Mouse (Mus musculus) stomach, embryonic 14.5 days (tissue): ENCODE measurements around the gene Myocos. TPM values are rescaled to one million over a fixed set of nuclear protein-coding genes. Genes with fewer than 3 reads are reported as not detected.
"Not testable (repeated sequence)": the region's sequence is repeated elsewhere in the genome, so short reads cannot be mapped to it uniquely, and the experiment has no call there.

Experiments used
- ATAC-seq: fragments of 200-750 bp; cut with Nextera tagmentation; 2 replicates; pipeline ENCODE4 v1.8.0; 2017; ENCODE audit warnings: low read depth, moderate TSS enrichment; ENCODE audit not compliant: insufficient number of reproducible peaks, insufficient read depth, low FRiP score
- H3K27ac ChIP-seq: fragments of 300-500 bp; sonication (generic); 2 replicates; pipeline ENCODE4 v1.5.1; 2014; ENCODE audit warnings: mild to moderate bottlenecking, low read length, moderate library complexity, mixed read lengths
- H3K27me3 ChIP-seq: fragments of 300-500 bp; sonication (generic); 2 replicates; pipeline ENCODE4 v1.6.1; 2014; ENCODE audit warnings: low read length, control low read depth, mixed read lengths; ENCODE audit not compliant: control insufficient read depth, insufficient read depth
- H3K36me3 ChIP-seq: fragments of 300-500 bp; sonication (generic); 2 replicates; pipeline ENCODE4 v1.6.1; 2014; ENCODE audit warnings: mild to moderate bottlenecking, control low read depth, low read length, moderate library complexity, mixed read lengths; ENCODE audit not compliant: control insufficient read depth, insufficient read depth
- H3K4me1 ChIP-seq: fragments of 300-500 bp; sonication (generic); 2 replicates; pipeline ENCODE4 v1.6.1; 2014; ENCODE audit warnings: low read length, control low read depth, mixed read lengths; ENCODE audit not compliant: control insufficient read depth, insufficient read depth
- H3K4me2 ChIP-seq: fragments of 300-500 bp; sonication (generic); replicated peaks from 2 replicates; pipeline ENCODE4 v1.6.1; 2014; ENCODE audit warnings: low read depth, low read length, control low read depth
- H3K4me3 ChIP-seq: fragments of 300-500 bp; sonication (generic); 2 replicates; pipeline ENCODE4 v1.5.1; 2014; ENCODE audit warnings: low read depth, low read length, control low read depth
- H3K9ac ChIP-seq: fragments of 300-500 bp; sonication (generic); replicated peaks from 2 replicates; pipeline ENCODE4 v1.6.1; 2014; ENCODE audit warnings: low read depth, mild to moderate bottlenecking, control low read depth, low read length, moderate library complexity, mixed read lengths
- H3K9me3 ChIP-seq: fragments of 300-500 bp; sonication (generic); 2 replicates; pipeline ENCODE4 v1.6.1; 2016; ENCODE audit warnings: low read depth, low read length, control low read depth; ENCODE audit not compliant: control insufficient read depth
- WGBS: fragments of 180-500 bp; shearing (Covaris S2); extraction: QIAGEN DNeasy Blood & Tissue Kit; methylation state at CpG from one replicate; pipeline ENCODE4 v1.1.7; 2014; 5-methylcytosine and 5-hydroxymethylcytosine counted together
- polyA plus RNA-seq: library from polyadenylated mRNA; unstranded; fragments of >200 nt; fragmentation: Nextera tagmentation; extraction: Ambion mirVana; gene quantifications from 2 replicates; pipeline ENCODE4 v1.2.1, GENCODE M21; 2014

The Myocos gene
- polyA plus RNA-seq, 1 experiment from 2014 or later, result not detected

- Histone ChIP-seq H3K27ac (no peak overlapping the region), H3K27me3 (no peaks in the 10 kb centered on the region), H3K4me3 (no peak overlapping the region), H3K4me2 (no peak overlapping the region), H3K9me3 (no peaks in the 10 kb centered on the region), H3K4me1 (0 out of 2 replicates have a peak, but pooled peaks cover 3% of the 10 kb centered on the region), H3K36me3 (no peaks in the 10 kb centered on the region), H3K9ac (no peak overlapping the region)
- ATAC-seq, result no peak
- 81% methylated on average over 10 of the region's 10 CpGs for WGBS
Measured at GRCm38 (mm10) chr1:162646083-162646686, 11.8 kb downstream of the Myocos start.

GRCm38 (mm10) chr1:162643752-162644151 is 14.3 kb downstream of the Myocos start:
- no peaks in the 10 kb centered on the region for H3K9me3 ChIP-seq
- 0 out of 2 replicates have a peak, but pooled peaks cover 6% of the 10 kb centered on the region for H3K4me1 ChIP-seq
- ATAC-seq, result no peak
- H3K36me3 ChIP-seq, result no peaks in the 10 kb centered on the region
- H3K4me3 ChIP-seq, result no peak overlapping the region
- 33% methylated on average over 4 of the region's 4 CpGs for WGBS
- H3K27me3 ChIP-seq, result no peaks in the 10 kb centered on the region
- H3K4me2 ChIP-seq, result no peak overlapping the region
- no peak overlapping the region for H3K9ac ChIP-seq
- no peak overlapping the region for H3K27ac ChIP-seq

- Histone ChIP-seq H3K9ac (no peak overlapping the region), H3K36me3 (no peaks in the 10 kb centered on the region), H3K4me2 (no peak overlapping the region), H3K9me3 (no peaks in the 10 kb centered on the region), H3K27me3 (no peaks in the 10 kb centered on the region), H3K27ac (no peak overlapping the region), H3K4me3 (no peak overlapping the region), H3K4me1 (0 out of 2 replicates have a peak, but pooled peaks cover 6% of the 10 kb centered on the region)
- no peak for ATAC-seq
- WGBS, result 74% methylated on average over 3 of the region's 3 CpGs
Measured at GRCm38 (mm10) chr1:162642591-162642990, 15.4 kb downstream of the Myocos start.

- no peaks in the 10 kb centered on the region for H3K9me3 ChIP-seq
- no peak for ATAC-seq
- H3K36me3 ChIP-seq, result no peaks in the 10 kb centered on the region
- H3K9ac ChIP-seq, result no peak overlapping the region
- WGBS, result 92% methylated on average over 1 of the region's 1 CpGs
- H3K4me3 ChIP-seq, result no peak overlapping the region
- 0 out of 2 replicates have a peak, but pooled peaks cover 6% of the 10 kb centered on the region for H3K4me1 ChIP-seq
- no peak overlapping the region for H3K4me2 ChIP-seq
- H3K27me3 ChIP-seq, result no peaks in the 10 kb centered on the region
- no peak overlapping the region for H3K27ac ChIP-seq
Measured at GRCm38 (mm10) chr1:162639861-162640260, 18.2 kb downstream of the Myocos start.

- WGBS, result 81% methylated on average over 10 of the region's 10 CpGs
- 0 out of 2 replicates have a peak, but pooled peaks cover 6% of the 10 kb centered on the region for H3K4me1 ChIP-seq
- no peaks in the 10 kb centered on the region for H3K9me3 ChIP-seq
- H3K27ac ChIP-seq, result no peak within 1 kb of the TSS
- no peak for ATAC-seq
- no peaks in the 10 kb centered on the region for H3K36me3 ChIP-seq
- H3K4me3 ChIP-seq, result no peak within 1 kb of the TSS
- no peak within 1 kb of the TSS for H3K9ac ChIP-seq
- H3K27me3 ChIP-seq, result no peaks in the 10 kb centered on the region
- no peak within 1 kb of the TSS for H3K4me2 ChIP-seq
Measured at GRCm38 (mm10) chr1:162639051-162639750, 18.8 kb downstream of the Myocos start, which contains the start of gene Myoc. Myoc (plus strand) TSS chr1:162639155.

- no peak overlapping the region for H3K4me2 ChIP-seq
- H3K9ac ChIP-seq, result no peak overlapping the region
- H3K27me3 ChIP-seq, result no peaks in the 10 kb centered on the region
- H3K36me3 ChIP-seq, result no peaks in the 10 kb centered on the region
- H3K9me3 ChIP-seq, result no peaks in the 10 kb centered on the region
- H3K4me1 ChIP-seq, result 0 out of 2 replicates have a peak, but pooled peaks cover 6% of the 10 kb centered on the region
- no peak overlapping the region for H3K4me3 ChIP-seq
- 89% methylated on average over 4 of the region's 4 CpGs for WGBS
- H3K27ac ChIP-seq, result no peak overlapping the region
- ATAC-seq, result no peak
Measured at GRCm38 (mm10) chr1:162638535-162638934, 19.5 kb downstream of the Myocos start.

- H3K4me1 ChIP-seq, result 0 out of 2 replicates have a peak, but pooled peaks cover 6% of the 10 kb centered on the region
- H3K4me3 ChIP-seq, result no peak overlapping the region
- no peak overlapping the region for H3K4me2 ChIP-seq
- H3K27me3 ChIP-seq, result no peaks in the 10 kb centered on the region
- no peaks in the 10 kb centered on the region; the same call in 1 of the 2 replicates for H3K9me3 ChIP-seq
- no peak for ATAC-seq
- H3K36me3 ChIP-seq, result no peaks in the 10 kb centered on the region
- 74% methylated on average over 3 of the region's 3 CpGs for WGBS
- H3K27ac ChIP-seq, result no peak overlapping the region
- no peak overlapping the region for H3K9ac ChIP-seq
Measured at GRCm38 (mm10) chr1:162636516-162636915, 21.5 kb downstream of the Myocos start.

- H3K9me3 ChIP-seq, H3K9ac ChIP-seq, ATAC-seq, H3K27me3 ChIP-seq, H3K4me3 ChIP-seq, H3K4me1 ChIP-seq, H3K27ac ChIP-seq, H3K36me3 ChIP-seq, H3K4me2 ChIP-seq: not testable (repeated sequence)
- 41% methylated on average over 1 of the region's 1 CpGs for WGBS
Measured at GRCm38 (mm10) chr1:162635291-162635931, 22.6 kb downstream of the Myocos start.
